Mouse (Mus musculus) limb, embryonic 15.5 days (tissue): ENCODE measurements around the gene Arf4. TPM values are rescaled to one million over a fixed set of nuclear protein-coding genes. Genes with fewer than 3 reads are reported as not detected.

Experiments used
- ATAC-seq: fragments of 200-750 bp; cut with Nextera tagmentation; 2 replicates; pipeline ENCODE4 v1.8.0; 2017; ENCODE audit warnings: low read depth, moderate TSS enrichment; ENCODE audit not compliant: insufficient number of reproducible peaks, low FRiP score, low TSS enrichment
- H3K27ac ChIP-seq: fragments of 300-500 bp; sonication (generic); 2 replicates; pipeline ENCODE4 v1.5.1; 2015; ENCODE audit warnings: moderate library complexity, mild to moderate bottlenecking, inconsistent platforms
- H3K27me3 ChIP-seq: fragments of 300-500 bp; sonication (generic); 2 replicates; pipeline ENCODE4 v1.6.1; 2015; ENCODE audit warnings: inconsistent platforms
- H3K36me3 ChIP-seq: fragments of 300-500 bp; sonication (generic); 2 replicates; pipeline ENCODE4 v1.6.1; 2015; ENCODE audit warnings: inconsistent platforms
- H3K4me1 ChIP-seq: fragments of 300-500 bp; sonication (generic); 2 replicates; pipeline ENCODE4 v1.6.1; 2015; ENCODE audit warnings: inconsistent platforms
- H3K4me2 ChIP-seq: fragments of 300-500 bp; sonication (generic); 2 replicates; pipeline ENCODE4 v1.6.1; 2015; ENCODE audit warnings: mild to moderate bottlenecking, inconsistent platforms
- H3K4me3 ChIP-seq: fragments of 300-500 bp; sonication (generic); 2 replicates; pipeline ENCODE4 v1.5.1; 2015; ENCODE audit warnings: mild to moderate bottlenecking, inconsistent platforms
- H3K9ac ChIP-seq: fragments of 300-500 bp; sonication (generic); 2 replicates; pipeline ENCODE4 v1.6.1; 2015; ENCODE audit warnings: inconsistent platforms
- H3K9me3 ChIP-seq: fragments of 300-500 bp; sonication (generic); 2 replicates; pipeline ENCODE4 v1.6.1; 2016; ENCODE audit warnings: inconsistent platforms
- WGBS: fragments of 180-500 bp; shearing (Covaris S2); methylation state at CpG from one replicate; pipeline ENCODE4 v1.1.7; 2015; 5-methylcytosine and 5-hydroxymethylcytosine counted together
- polyA plus RNA-seq: library from polyadenylated mRNA; unstranded; fragments of >200 nt; fragmentation: Nextera tagmentation; extraction: Ambion mirVana; gene quantifications from 2 replicates; pipeline ENCODE4 v1.2.1, GENCODE M21; 2015

The Arf4 gene
- polyA plus RNA-seq, 1 experiment from 2014 or later = 712 TPM

DNA sequence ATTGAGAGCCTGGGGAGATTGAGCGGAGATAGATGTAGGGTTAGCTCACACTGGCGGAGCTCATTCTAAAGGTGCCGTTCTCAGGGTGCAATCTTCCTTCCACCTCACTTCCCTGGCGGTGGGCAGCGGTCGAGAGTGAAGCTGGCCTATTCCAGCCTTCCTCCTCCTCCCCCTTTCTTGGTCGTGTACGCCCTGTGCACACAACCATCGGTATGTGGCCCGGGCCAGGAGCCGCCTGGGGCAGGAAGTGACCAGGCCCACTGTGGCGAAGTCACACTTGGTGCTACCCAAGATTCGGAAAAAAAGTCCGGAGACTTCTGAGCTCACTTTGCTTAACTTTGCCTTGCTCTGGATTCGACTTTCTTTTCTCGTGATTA, 822 bp downstream of the Arf4 start:
- Histone ChIP-seq H3K4me1 (peaks cover 10% of the 10 kb centered on the region; the same call in 1 of the 2 replicates), H3K36me3 (no peaks in the 10 kb centered on the region), H3K4me2 (peak overlapping the region; percentile 61), H3K9me3 (no peaks in the 10 kb centered on the region), H3K9ac (peak overlapping the region; percentile 86), H3K27me3 (no peaks in the 10 kb centered on the region), H3K27ac (peak overlapping the region; percentile 98), H3K4me3 (peak overlapping the region; percentile 77)
- WGBS = 0% methylated on average over 16 of the region's 16 CpGs
- ATAC-seq = no peak

DNA sequence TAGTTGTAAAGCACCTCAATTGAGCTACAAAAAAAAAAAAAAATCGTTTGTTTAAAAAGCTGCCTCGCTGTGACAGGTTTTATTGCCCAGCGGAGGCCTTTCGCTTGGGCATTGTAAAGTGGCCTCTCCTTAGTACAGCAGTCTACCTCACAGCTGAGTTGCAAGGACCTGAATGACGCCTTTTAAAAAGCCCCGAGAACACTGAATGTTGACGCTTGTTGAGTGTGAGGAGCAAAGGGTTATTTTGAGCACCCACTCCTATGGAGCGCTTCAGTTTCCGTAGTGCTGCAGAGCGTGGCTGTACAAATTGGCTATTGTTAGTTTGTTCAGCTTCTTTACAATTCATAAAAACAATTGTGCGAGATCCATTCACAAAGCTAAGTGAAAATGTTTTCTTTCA, 1.4 kb downstream of the Arf4 start:
- H3K27ac ChIP-seq = peak overlapping the region; percentile 98; the same call in 1 of the 2 replicates
- WGBS = 4% methylated on average over 11 of the region's 11 CpGs

DNA sequence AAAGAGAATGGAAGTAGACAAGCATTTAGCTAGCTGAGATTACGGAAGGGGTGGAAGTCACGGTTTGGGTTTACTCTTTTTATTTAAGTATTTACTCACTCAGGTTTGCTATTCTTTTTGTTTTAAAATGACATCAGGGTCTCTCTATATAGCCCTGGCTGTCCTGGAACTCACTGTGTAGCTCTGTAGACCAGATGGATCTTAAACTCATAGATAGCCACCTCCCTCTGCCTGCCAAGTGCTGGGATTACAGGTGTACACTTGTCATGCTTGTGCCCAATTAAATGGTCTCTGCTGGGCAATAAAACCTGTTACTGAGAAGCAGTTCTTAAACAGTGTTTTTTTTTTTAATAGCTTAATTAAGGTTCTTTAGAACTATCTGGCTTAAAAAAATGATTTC, 2.1 kb downstream of the Arf4 start:
- 24% methylated on average over 2 of the region's 2 CpGs for WGBS
- H3K27me3 ChIP-seq = no peaks in the 10 kb centered on the region
- H3K4me1 ChIP-seq = peaks cover 10% of the 10 kb centered on the region; the same call in 1 of the 2 replicates

More for the DNA sequence above, 1.4 kb downstream of the Arf4 start:
- peak overlapping the region; percentile 77 for H3K4me3 ChIP-seq
- no peak for ATAC-seq
- H3K9ac ChIP-seq = peak overlapping the region; percentile 86
- H3K4me2 ChIP-seq = peak overlapping the region; percentile 61
- no peaks in the 10 kb centered on the region for H3K36me3 ChIP-seq
- H3K9me3 ChIP-seq = no peaks in the 10 kb centered on the region
- H3K4me1 ChIP-seq = peaks cover 10% of the 10 kb centered on the region; the same call in 1 of the 2 replicates
- H3K27me3 ChIP-seq = no peaks in the 10 kb centered on the region

DNA sequence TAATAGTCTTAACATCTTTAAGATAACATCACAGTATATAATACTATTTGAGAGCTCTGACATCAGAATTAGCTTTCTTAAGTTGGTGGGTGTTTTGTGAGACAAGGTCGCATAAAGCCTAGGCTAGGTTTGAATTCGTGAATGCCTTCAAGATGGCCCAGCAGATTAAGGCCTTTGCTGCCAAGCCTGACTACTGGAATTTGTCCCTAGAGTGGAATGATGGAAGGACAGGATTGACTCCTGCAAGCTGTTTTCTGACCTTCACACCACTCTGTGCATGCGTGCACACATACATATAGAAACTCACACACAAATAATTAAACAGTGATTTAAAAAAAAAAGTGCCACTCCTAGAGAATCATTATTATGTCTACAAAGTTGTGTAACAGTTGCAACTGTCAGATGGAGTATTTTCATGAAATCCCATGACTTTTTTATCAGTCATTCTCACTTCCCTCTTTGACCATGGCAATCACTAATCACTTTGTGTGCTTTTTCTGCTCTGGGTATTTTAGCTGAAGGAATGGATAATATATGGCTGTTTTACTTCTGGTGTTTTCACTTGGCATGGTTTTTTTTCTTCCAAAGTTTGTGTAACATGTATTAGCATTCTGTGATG, 5.2 kb downstream of the Arf4 start:
- no peak for ATAC-seq
- Histone ChIP-seq H3K36me3 (peaks cover 10% of the 10 kb centered on the region), H3K27me3 (no peaks in the 10 kb centered on the region), H3K4me3 (no peak overlapping the region), H3K27ac (no peak overlapping the region), H3K4me2 (no peak overlapping the region), H3K4me1 (peaks cover 9% of the 10 kb centered on the region), H3K9me3 (no peaks in the 10 kb centered on the region), H3K9ac (no peak overlapping the region)
- 70% methylated on average over 3 of the region's 3 CpGs for WGBS

More for the DNA sequence above, 2.1 kb downstream of the Arf4 start:
- Histone ChIP-seq H3K27ac (no peak overlapping the region), H3K36me3 (no peaks in the 10 kb centered on the region), H3K9ac (0 out of 2 replicates have a peak overlapping the region, but pooled peaks have one; percentile 86), H3K9me3 (no peaks in the 10 kb centered on the region), H3K4me3 (peak overlapping the region; percentile 77), H3K4me2 (peak overlapping the region; percentile 61)
- no peak for ATAC-seq

DNA sequence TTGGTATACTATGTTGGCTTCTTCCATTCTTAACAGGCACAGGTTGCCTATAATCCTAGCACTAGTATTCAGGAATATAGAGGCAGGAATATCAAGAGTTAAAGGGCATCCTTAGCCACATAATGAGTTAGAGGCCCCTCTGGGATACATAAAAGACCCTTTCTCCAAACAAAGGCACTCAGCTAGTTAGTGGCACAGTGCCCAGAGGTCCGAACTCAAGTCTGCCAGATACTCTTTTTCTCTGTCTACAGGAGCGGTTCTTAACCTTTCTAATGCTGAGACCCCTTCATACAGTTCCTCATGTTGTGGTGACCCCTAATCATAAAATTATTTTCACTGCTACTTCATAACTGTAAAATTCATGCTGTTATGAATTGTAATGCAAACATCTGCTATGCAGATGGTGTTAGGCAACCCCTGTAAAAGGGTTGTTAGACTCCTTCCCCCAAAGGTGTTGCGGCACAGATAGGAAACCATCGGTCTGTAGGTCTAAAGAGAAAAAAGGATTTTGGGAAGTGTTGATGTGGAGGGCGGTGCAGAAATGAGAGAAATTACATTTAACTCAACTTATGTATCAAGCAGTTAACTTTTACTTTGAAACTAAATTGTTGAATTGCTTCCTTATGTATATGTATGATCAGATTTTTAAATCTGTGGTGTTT, 8.2 kb downstream of the Arf4 start:
- Histone ChIP-seq H3K9ac (no peak overlapping the region), H3K4me3 (0 out of 2 replicates have a peak overlapping the region, but pooled peaks have one; percentile 4), H3K36me3 (peaks cover 17% of the 10 kb centered on the region), H3K4me2 (no peak overlapping the region), H3K27ac (no peak overlapping the region), H3K27me3 (no peaks in the 10 kb centered on the region), H3K4me1 (peaks cover 9% of the 10 kb centered on the region; the same call in 1 of the 2 replicates), H3K9me3 (no peaks in the 10 kb centered on the region)
- WGBS = 35% methylated on average over 5 of the region's 5 CpGs
- ATAC-seq = no peak

DNA sequence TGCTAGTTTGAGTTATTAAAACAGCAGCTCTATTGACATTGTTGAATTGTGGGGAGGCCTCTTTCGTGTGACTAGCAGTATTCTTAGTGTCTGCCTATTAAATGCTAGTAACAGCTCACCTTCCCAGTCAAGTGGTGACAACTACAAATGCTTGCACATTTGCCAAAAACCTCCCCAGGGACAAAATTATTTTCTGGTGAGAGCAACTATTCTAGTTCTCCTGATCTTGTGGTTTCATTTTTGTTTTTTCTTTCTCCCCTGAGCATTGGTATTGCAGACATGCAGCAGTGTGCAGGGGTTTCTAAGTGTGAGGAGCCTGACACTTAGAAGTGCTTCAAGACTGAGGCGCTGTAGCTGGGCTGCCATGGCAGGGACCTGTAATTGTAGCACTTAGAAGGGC, 9.9 kb downstream of the Arf4 start:
- Histone ChIP-seq H3K9me3 (no peaks in the 10 kb centered on the region), H3K27me3 (no peaks in the 10 kb centered on the region), H3K27ac (no peak overlapping the region), H3K4me1 (peaks cover 9% of the 10 kb centered on the region; the same call in 1 of the 2 replicates), H3K9ac (no peak overlapping the region), H3K4me3 (no peak overlapping the region), H3K4me2 (no peak overlapping the region), H3K36me3 (peaks cover 28% of the 10 kb centered on the region)
- no peak for ATAC-seq
- WGBS = 74% methylated on average over 2 of the region's 2 CpGs

DNA sequence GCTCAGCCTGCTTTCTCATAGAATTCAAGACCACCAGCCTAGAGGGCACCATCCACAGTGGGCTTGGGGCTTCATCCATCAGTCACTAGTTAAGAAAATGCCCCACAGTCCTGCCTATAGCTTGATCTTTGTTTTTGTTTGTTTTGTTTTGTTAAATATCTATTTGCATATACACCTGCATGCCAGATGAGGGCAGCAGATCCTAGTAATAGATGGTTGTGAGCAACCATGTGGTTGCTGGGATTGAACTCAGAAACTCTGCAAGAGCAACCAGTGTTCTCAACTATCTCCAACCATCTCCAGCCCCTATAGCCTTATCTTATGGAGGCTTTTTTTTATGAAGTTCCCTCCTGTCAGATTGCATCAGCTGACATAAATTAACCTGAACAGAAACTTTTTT, 14.0 kb downstream of the Arf4 start:
- no peak overlapping the region for H3K9ac ChIP-seq
- H3K27ac ChIP-seq = no peak overlapping the region
- H3K4me1 ChIP-seq = 0 out of 2 replicates have a peak, but pooled peaks cover 3% of the 10 kb centered on the region
- no peak overlapping the region for H3K4me3 ChIP-seq
- H3K9me3 ChIP-seq = no peaks in the 10 kb centered on the region
- peaks cover 59% of the 10 kb centered on the region for H3K36me3 ChIP-seq
- no peak overlapping the region for H3K4me2 ChIP-seq
- no peak for ATAC-seq
- no peaks in the 10 kb centered on the region for H3K27me3 ChIP-seq

DNA sequence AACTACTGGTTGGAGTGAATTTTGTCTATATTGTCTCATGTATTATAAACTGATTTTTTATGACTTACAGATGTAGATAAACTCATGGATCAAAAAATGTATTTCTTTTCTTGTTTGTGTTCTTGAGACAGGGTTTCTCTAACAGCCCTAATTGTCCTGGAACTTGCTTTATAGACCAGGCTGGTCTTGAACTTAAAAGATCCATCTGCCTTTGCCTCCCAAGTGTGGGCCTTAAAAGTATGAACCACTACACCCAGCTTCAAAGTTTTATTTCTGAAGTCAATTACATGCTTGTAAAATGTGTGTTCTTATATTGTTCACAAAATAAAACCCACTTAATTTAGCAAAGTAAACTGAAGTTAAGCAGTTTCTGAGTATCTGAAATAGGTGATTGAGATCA, 20.3 kb downstream of the Arf4 start:
- Histone ChIP-seq H3K4me3 (no peak overlapping the region), H3K4me2 (no peak overlapping the region), H3K36me3 (peaks cover 46% of the 10 kb centered on the region), H3K27me3 (no peaks in the 10 kb centered on the region), H3K27ac (no peak overlapping the region), H3K9me3 (no peaks in the 10 kb centered on the region), H3K9ac (no peak overlapping the region), H3K4me1 (no peaks in the 10 kb centered on the region)
- no peak for ATAC-seq

DNA sequence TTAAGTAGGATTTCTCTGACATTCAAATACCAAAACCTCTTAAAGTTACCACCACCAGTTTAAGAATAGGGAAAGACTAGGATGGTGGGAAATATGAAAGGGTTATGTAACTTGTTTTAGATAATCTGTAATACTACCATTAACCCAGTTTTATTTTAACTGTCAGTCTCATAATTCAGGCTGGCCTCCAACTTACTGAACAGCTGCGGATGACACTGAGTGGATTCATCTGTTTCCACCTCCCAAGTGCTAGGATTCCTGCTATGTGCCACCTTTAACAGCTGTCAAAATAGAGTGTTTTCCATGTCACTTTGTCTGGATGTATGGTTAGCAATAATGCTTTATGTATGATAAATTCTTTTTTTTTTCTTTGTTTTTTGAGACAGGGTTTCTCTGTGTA, 22.4 kb downstream of the Arf4 start:
- no peaks in the 10 kb centered on the region for H3K9me3 ChIP-seq
- no peak overlapping the region for H3K27ac ChIP-seq
- no peak for ATAC-seq
- no peaks in the 10 kb centered on the region for H3K27me3 ChIP-seq
- WGBS = 86% methylated on average over 1 of the region's 1 CpGs
- H3K9ac ChIP-seq = no peak overlapping the region
- peaks cover 37% of the 10 kb centered on the region for H3K36me3 ChIP-seq
- H3K4me2 ChIP-seq = no peak overlapping the region
- no peak overlapping the region for H3K4me3 ChIP-seq
- no peaks in the 10 kb centered on the region for H3K4me1 ChIP-seq

DNA sequence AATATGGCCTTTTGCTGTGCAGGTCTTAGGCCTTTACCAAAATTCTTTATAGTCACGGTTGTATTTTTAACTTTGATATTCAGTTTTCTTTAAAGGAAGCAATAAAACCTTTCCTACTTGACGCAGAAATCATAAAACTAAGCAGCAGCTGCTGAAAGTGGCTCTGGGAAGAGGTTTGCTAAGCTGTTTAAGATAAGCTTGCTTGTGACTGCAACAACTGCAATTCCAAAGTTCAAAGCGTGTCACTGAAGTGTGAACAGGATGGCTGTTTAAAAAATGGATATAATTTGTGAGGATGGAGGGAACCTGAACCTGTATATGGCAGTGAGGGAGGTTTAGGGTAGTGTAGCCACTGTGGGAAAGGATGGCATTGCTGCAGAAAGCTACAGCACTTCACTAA, 24.1 kb downstream of the Arf4 start:
- Histone ChIP-seq H3K36me3 (peaks cover 32% of the 10 kb centered on the region), H3K9me3 (no peaks in the 10 kb centered on the region), H3K27me3 (no peaks in the 10 kb centered on the region), H3K4me3 (no peak overlapping the region), H3K27ac (no peak overlapping the region), H3K9ac (no peak overlapping the region), H3K4me2 (no peak overlapping the region), H3K4me1 (peaks cover 4% of the 10 kb centered on the region; the same call in 1 of the 2 replicates)
- WGBS = 45% methylated on average over 3 of the region's 3 CpGs
- no peak for ATAC-seq

DNA sequence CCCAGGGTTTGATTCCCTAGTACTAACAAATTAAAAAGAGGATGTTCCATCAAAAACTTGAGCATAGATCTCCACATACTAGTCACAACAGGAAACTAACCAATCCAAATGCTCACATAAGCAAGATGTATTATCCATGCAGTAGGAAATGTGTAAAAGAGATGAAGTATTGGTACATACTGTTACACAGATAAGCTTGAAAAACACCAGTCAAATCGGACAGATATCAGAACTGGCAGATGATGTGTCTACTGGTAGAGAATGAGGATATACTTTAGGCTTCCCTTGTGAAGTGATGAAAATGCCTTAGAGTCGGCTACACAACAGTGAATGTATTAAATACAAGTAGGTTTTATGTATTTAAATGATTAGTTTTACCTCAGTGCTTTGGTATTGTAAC, 24.6 kb downstream of the Arf4 start:
- WGBS = 86% methylated on average over 2 of the region's 2 CpGs
- peaks cover 6% of the 10 kb centered on the region; the same call in 1 of the 2 replicates for H3K4me1 ChIP-seq
- H3K27ac ChIP-seq = no peak overlapping the region
- peaks cover 28% of the 10 kb centered on the region for H3K36me3 ChIP-seq
- no peaks in the 10 kb centered on the region for H3K9me3 ChIP-seq
- no peak overlapping the region for H3K4me2 ChIP-seq
- H3K9ac ChIP-seq = no peak overlapping the region
- ATAC-seq = no peak
- H3K27me3 ChIP-seq = no peaks in the 10 kb centered on the region
- H3K4me3 ChIP-seq = no peak overlapping the region

DNA sequence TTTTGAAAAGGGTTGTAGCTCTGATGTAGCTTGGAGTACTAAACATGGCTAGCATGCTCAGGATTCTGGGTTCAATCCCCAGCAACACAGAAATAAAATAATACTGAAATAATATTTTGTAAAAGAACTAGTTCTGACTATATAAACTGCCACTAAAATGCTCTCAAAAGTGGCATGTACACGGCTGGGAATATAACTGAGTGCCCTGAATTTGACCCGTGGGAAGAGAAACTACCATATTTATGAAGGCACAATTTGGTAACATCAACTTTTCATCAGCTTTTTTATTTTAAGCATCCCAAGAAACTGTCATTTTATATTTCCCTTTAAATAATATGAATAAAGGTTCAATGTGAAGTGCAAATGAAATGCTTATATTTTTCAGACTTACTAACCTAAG, 26.0 kb downstream of the Arf4 start:
- no peak for ATAC-seq
- peaks cover 17% of the 10 kb centered on the region for H3K4me1 ChIP-seq
- H3K4me2 ChIP-seq = no peak overlapping the region
- 86% methylated on average over 2 of the region's 2 CpGs for WGBS
- H3K27me3 ChIP-seq = no peaks in the 10 kb centered on the region
- no peak overlapping the region for H3K27ac ChIP-seq
- H3K4me3 ChIP-seq = no peak overlapping the region
- peaks cover 19% of the 10 kb centered on the region for H3K36me3 ChIP-seq
- no peaks in the 10 kb centered on the region for H3K9me3 ChIP-seq
- H3K9ac ChIP-seq = no peak overlapping the region
